Mouse (Mus musculus): ENCODE results near the gene Pigk.

Gene Pigk

GRCm38 (mm10) chr3:152837938-152838337, 124.0 kb downstream of the Pigk start:
- no peak for DNase-seq (ENCODE audit: low spot score in 2 of 2)

- DNase-seq (ENCODE audit: low spot score in 2 of 2), result no peak
These were observed 127.4 kb downstream of the Pigk start for GRCm38 (mm10) chr3:152841264-152841663.

- no peak for DNase-seq (ENCODE audit: low spot score in 2 of 2)
These were observed 128.7 kb downstream of the Pigk start for GRCm38 (mm10) chr3:152842648-152843047.

- no peak for DNase-seq (ENCODE audit: low spot score in 2 of 2)
These were observed 130.0 kb downstream of the Pigk start for GRCm38 (mm10) chr3:152843925-152844324.

- no peak for DNase-seq (ENCODE audit: low spot score in 2 of 2)
These were observed 141.2 kb downstream of the Pigk start for GRCm38 (mm10) chr3:152855006-152855614.

GRCm38 (mm10) chr3:152856095-152856494, 142.2 kb downstream of the Pigk start:
- DNase-seq (ENCODE audit: low spot score in 2 of 2), result no peak

GRCm38 (mm10) chr3:152861450-152861849, 147.6 kb downstream of the Pigk start:
- DNase-seq (ENCODE audit: low spot score in 2 of 2), result no peak

- no peak for DNase-seq (ENCODE audit: low spot score in 2 of 2)
These were observed 148.1 kb downstream of the Pigk start for GRCm38 (mm10) chr3:152861978-152862377.

GRCm38 (mm10) chr3:152866035-152866965, 152.4 kb downstream of the Pigk start:
- no peak for DNase-seq (ENCODE audit: low spot score in 2 of 2)

- DNase-seq (ENCODE audit: low spot score in 2 of 2), result no peak
These were observed 154.0 kb downstream of the Pigk start for GRCm38 (mm10) chr3:152867654-152868525.

GRCm38 (mm10) chr3:152872054-152872453, 158.2 kb downstream of the Pigk start:
- no peak for DNase-seq (ENCODE audit: low spot score in 2 of 2)

GRCm38 (mm10) chr3:152872596-152872995, 158.7 kb downstream of the Pigk start:
- DNase-seq (ENCODE audit: low spot score in 2 of 2), result no peak

- peak in 1 of 2 experiments; percentile 68 for DNase-seq (ENCODE audit: low spot score in 2 of 2)
These were observed 160.8 kb downstream of the Pigk start for GRCm38 (mm10) chr3:152874431-152875355.

GRCm38 (mm10) chr3:152875723-152876290, 161.9 kb downstream of the Pigk start:
- no peak for DNase-seq (ENCODE audit: low spot score in 2 of 2)

- no peak for DNase-seq (ENCODE audit: low spot score in 2 of 2)
These were observed 166.4 kb downstream of the Pigk start for GRCm38 (mm10) chr3:152880121-152880835.

- no peak for DNase-seq (ENCODE audit: low spot score in 2 of 2)
These were observed 167.8 kb downstream of the Pigk start for GRCm38 (mm10) chr3:152881706-152882105.

- DNase-seq (ENCODE audit: low spot score in 2 of 2), result no peak
These were observed 169.7 kb downstream of the Pigk start for GRCm38 (mm10) chr3:152883556-152883955.

- DNase-seq (ENCODE audit: low spot score in 2 of 2), result no peak
These were observed 172.8 kb downstream of the Pigk start for GRCm38 (mm10) chr3:152886749-152887148.

- no peak for DNase-seq (ENCODE audit: low spot score in 2 of 2)
These were observed 174.2 kb downstream of the Pigk start for GRCm38 (mm10) chr3:152888116-152888515.

- DNase-seq (ENCODE audit: low spot score in 2 of 2), result no peak
These were observed 181.0 kb downstream of the Pigk start for GRCm38 (mm10) chr3:152894935-152895334.

All from right cerebral cortex, postnatal 10 days (tissue).